Mouse (Mus musculus) heart, postnatal 0 days (tissue): ENCODE data around the gene Cd200r3.

ENCODE experiments used
- CTCF ChIP-seq: IDR thresholded peaks from 2 replicates; pipeline ENCODE4 v1.5.1; 2016; ENCODE audit warnings: antibody characterized with exemption, control low read depth, low read depth
- EP300 ChIP-seq: IDR thresholded peaks from 2 replicates; pipeline ENCODE4 v1.6.1; 2016; ENCODE audit warnings: antibody characterized with exemption, low read depth

DNA sequence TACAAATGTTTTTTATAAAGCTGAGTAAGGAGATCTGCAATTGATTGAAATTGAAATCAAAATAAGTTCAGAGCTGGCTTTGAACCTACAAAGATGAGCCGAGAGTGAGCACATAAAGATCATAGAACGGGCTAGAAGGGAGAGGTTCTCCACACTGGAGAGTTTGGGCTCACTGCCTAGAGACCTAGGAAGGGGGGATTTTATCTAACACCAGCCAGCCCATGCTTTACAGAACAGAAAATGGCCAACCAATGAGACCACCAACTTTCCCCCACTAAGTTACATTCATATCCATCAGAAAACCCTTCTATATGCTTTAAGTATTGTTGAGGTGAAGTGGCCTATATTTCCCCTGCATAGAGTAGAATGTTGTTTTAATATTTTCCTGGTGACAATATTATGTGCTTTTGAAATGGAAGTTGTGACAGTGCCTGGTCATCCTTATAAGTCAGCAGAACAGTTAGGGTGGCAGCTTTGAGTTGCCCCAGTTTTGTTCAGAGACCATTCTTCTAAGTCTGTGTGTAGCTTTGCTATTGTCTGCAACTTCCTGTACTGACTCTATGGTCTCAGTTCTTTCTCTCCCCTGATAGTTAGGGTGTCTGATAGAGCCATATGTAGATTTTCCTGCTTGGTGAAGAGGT, 77.3 kb downstream of the Cd200r3 start:
- no peak for TF ChIP-seq CTCF
- TF ChIP-seq EP300, result no peak
